Mouse (Mus musculus) large intestine, adult 2 months (tissue): Measurements from ENCODE around the gene Zmym6. TPM values are rescaled to one million over a fixed set of nuclear protein-coding genes. Genes with fewer than 3 reads are reported as not detected.

Source experiments
- DNase-seq: peaks from one replicate; pipeline ENCODE4 v3.0.0-alpha.2; 2012; ENCODE audit warnings: low read depth, low spot score
- WGBS: fragments of 180-500 bp; shearing (Covaris S2); methylation state at CpG from one replicate; pipeline ENCODE4 v1.1.7; 2018; 5-methylcytosine and 5-hydroxymethylcytosine counted together
- polyA plus RNA-seq: library from polyadenylated mRNA; depleted of rRNA; stranded (reverse); fragments of >200 nt; gene quantifications from 2 replicates; pipeline ENCODE4 v1.2.3, GENCODE M21; 2012

Gene Zmym6
- polyA plus RNA-seq, 1 experiment, result 2.1 TPM

GRCm38 (mm10) chr4:127110570-127110969, 33.4 kb downstream of the Zmym6 start:
- 84% methylated on average over 4 of the region's 4 CpGs for WGBS
- DNase-seq, result no peak

- 95% methylated on average over 5 of the region's 5 CpGs for WGBS
- no peak for DNase-seq
Observed at GRCm38 (mm10) chr4:127123391-127123790, 46.2 kb downstream of the Zmym6 start, which contains the start of gene Tmem35b. TSS of gene Tmem35b (plus strand) at chr4:127123691.

- DNase-seq, result no peak
- WGBS, result 77% methylated on average over 1 of the region's 1 CpGs
Observed at GRCm38 (mm10) chr4:127124331-127124730, 47.1 kb downstream of the Zmym6 start.

- DNase-seq, result peak; percentile 78
- WGBS, result under 1% methylated on average over 35 of the region's 35 CpGs
Observed at GRCm38 (mm10) chr4:127125834-127126463, 48.8 kb downstream of the Zmym6 start.

- no peak for DNase-seq
- WGBS, result 13% methylated on average over 1 of the region's 1 CpGs
Observed at GRCm38 (mm10) chr4:127134687-127135086, 57.5 kb downstream of the Zmym6 start.

GRCm38 (mm10) chr4:127137591-127137990, 60.4 kb downstream of the Zmym6 start:
- 88% methylated on average over 5 of the region's 5 CpGs for WGBS
- DNase-seq, result no peak

GRCm38 (mm10) chr4:127138486-127138885, 61.3 kb downstream of the Zmym6 start:
- DNase-seq, result no peak
- WGBS, result 31% methylated on average over 6 of the region's 6 CpGs

GRCm38 (mm10) chr4:127150031-127150430, 72.8 kb downstream of the Zmym6 start:
- 83% methylated on average over 13 of the region's 13 CpGs for WGBS
- no peak for DNase-seq

GRCm38 (mm10) chr4:127153345-127153744, 76.2 kb downstream of the Zmym6 start:
- no peak for DNase-seq
- WGBS, result 44% methylated on average over 1 of the region's 1 CpGs

GRCm38 (mm10) chr4:127155757-127156156, 78.6 kb downstream of the Zmym6 start:
- no peak for DNase-seq
- 58% methylated on average over 5 of the region's 5 CpGs for WGBS

GRCm38 (mm10) chr4:127157746-127158145, 80.6 kb downstream of the Zmym6 start:
- 72% methylated on average over 4 of the region's 4 CpGs for WGBS

GRCm38 (mm10) chr4:127163926-127164325, 86.7 kb downstream of the Zmym6 start:
- no peak for DNase-seq
- WGBS, result 60% methylated on average over 8 of the region's 8 CpGs

More at GRCm38 (mm10) chr4:127157746-127158145, 80.6 kb downstream of the Zmym6 start:
- no peak for DNase-seq

- WGBS, result 69% methylated on average over 5 of the region's 5 CpGs
- no peak for DNase-seq
Observed at GRCm38 (mm10) chr4:127167096-127167495, 89.9 kb downstream of the Zmym6 start.

- no peak for DNase-seq
- 18% methylated on average over 8 of the region's 8 CpGs for WGBS
Observed at GRCm38 (mm10) chr4:127167731-127168130, 90.5 kb downstream of the Zmym6 start.

GRCm38 (mm10) chr4:127168211-127168913, 91.2 kb downstream of the Zmym6 start:
- WGBS, result under 1% methylated on average over 39 of the region's 39 CpGs
- peak; percentile 1 for DNase-seq

- WGBS, result 2% methylated on average over 29 of the region's 67 CpGs
- DNase-seq, result no peak
Observed at GRCm38 (mm10) chr4:127168914-127169345, 91.7 kb downstream of the Zmym6 start, which contains the start of gene Dlgap3. TSS of gene Dlgap3 (plus strand) at chr4:127169204.

- WGBS, result 6% methylated on average over 37 of the region's 51 CpGs
Observed at GRCm38 (mm10) chr4:127169346-127170221, 92.4 kb downstream of the Zmym6 start.

GRCm38 (mm10) chr4:127170866-127171265, 93.7 kb downstream of the Zmym6 start:
- WGBS, result 44% methylated on average over 5 of the region's 5 CpGs
- DNase-seq, result no peak

More at GRCm38 (mm10) chr4:127169346-127170221, 92.4 kb downstream of the Zmym6 start:
- no peak for DNase-seq

GRCm38 (mm10) chr4:127171341-127171905, 94.2 kb downstream of the Zmym6 start:
- WGBS, result 61% methylated on average over 4 of the region's 4 CpGs
- no peak for DNase-seq

GRCm38 (mm10) chr4:127172119-127172518, 94.9 kb downstream of the Zmym6 start:
- 34% methylated on average over 7 of the region's 7 CpGs for WGBS
- DNase-seq, result no peak
